Mouse (Mus musculus) lung, postnatal 0 days (tissue): ENCODE results near the gene Rassf6. TPM values are rescaled to one million over a fixed set of nuclear protein-coding genes. Genes with fewer than 3 reads are reported as not detected.
A peak's percentile ranks its signal among the peaks of the same experiment; 100 is the strongest.

Experiments
- ATAC-seq: fragments of 200-750 bp; cut with Nextera tagmentation; 2 replicates; pipeline ENCODE4 v1.8.0; 2017; ENCODE audit warnings: moderate library complexity
- DNase-seq: peaks from one replicate; pipeline ENCODE4 v3.0.0-alpha.2; 2016; ENCODE audit warnings: low spot score
- H3K27ac ChIP-seq: fragments of 300-500 bp; sonication (generic); 2 replicates; pipeline ENCODE4 v1.5.1; 2014; ENCODE audit warnings: antibody characterized with exemption, mild to moderate bottlenecking, low read length, mixed read lengths
- H3K27me3 ChIP-seq: fragments of 300-500 bp; sonication (generic); replicated peaks from 2 replicates; pipeline ENCODE4 v1.6.1; 2014; ENCODE audit warnings: low read length, mixed read lengths; ENCODE audit not compliant: insufficient read depth
- H3K36me3 ChIP-seq: fragments of 300-500 bp; sonication (generic); 2 replicates; pipeline ENCODE4 v1.6.1; 2014; ENCODE audit warnings: low read length, mixed read lengths; ENCODE audit not compliant: insufficient read depth
- H3K4me1 ChIP-seq: fragments of 300-500 bp; sonication (generic); 2 replicates; pipeline ENCODE4 v1.6.1; 2014; ENCODE audit warnings: antibody characterized with exemption, low read depth, low read length, mixed read lengths; ENCODE audit not compliant: insufficient read depth
- H3K4me2 ChIP-seq: fragments of 300-500 bp; sonication (generic); replicated peaks from 2 replicates; pipeline ENCODE4 v1.6.1; 2014; ENCODE audit warnings: low read depth, mild to moderate bottlenecking, low read length, moderate library complexity, mixed read lengths
- H3K4me3 ChIP-seq: fragments of 300-500 bp; sonication (generic); 2 replicates; pipeline ENCODE4 v1.5.1; 2014; ENCODE audit warnings: low read depth, low read length
- H3K9ac ChIP-seq: fragments of 300-500 bp; sonication (generic); replicated peaks from 2 replicates; pipeline ENCODE4 v1.6.1; 2014; ENCODE audit warnings: low read depth, mild to moderate bottlenecking
- H3K9me3 ChIP-seq: fragments of 300-500 bp; sonication (generic); 2 replicates; pipeline ENCODE4 v1.6.1; 2016; ENCODE audit warnings: low read length, mixed read lengths
- CTCF ChIP-seq: IDR thresholded peaks from 2 replicates; pipeline ENCODE4 v1.5.1; 2016; ENCODE audit warnings: antibody characterized with exemption, mild to moderate bottlenecking
- EP300 ChIP-seq: IDR thresholded peaks from 2 replicates; pipeline ENCODE4 v1.6.1; 2016; ENCODE audit warnings: antibody characterized with exemption, mild to moderate bottlenecking, control low read depth
- WGBS: fragments of 180-500 bp; shearing (Covaris S2); extraction: QIAGEN DNeasy Blood & Tissue Kit; methylation state at CpG from one replicate; pipeline ENCODE4 v1.1.7; 2014; 5-methylcytosine and 5-hydroxymethylcytosine counted together
- polyA plus RNA-seq: library from polyadenylated mRNA; unstranded; fragments of >200 nt; fragmentation: Nextera tagmentation; extraction: Ambion mirVana; gene quantifications from 2 replicates; pipeline ENCODE4 v1.2.1, GENCODE M21; 2015

Gene Rassf6
- polyA plus RNA-seq, 1 experiment from 2014 or later = 6.8 TPM

- Histone ChIP-seq H3K36me3 (no peaks in the 10 kb centered on the region), H3K27me3 (no peaks in the 10 kb centered on the region; the same call in 1 of the 2 replicates), H3K4me3 (no peak overlapping the region), H3K27ac (no peak overlapping the region), H3K4me2 (no peak overlapping the region), H3K4me1 (no peaks in the 10 kb centered on the region), H3K9me3 (no peaks in the 10 kb centered on the region), H3K9ac (no peak overlapping the region)
- ATAC-seq (no peak; the same call in 1 of the 2 replicates), DNase-seq (peak; percentile 32)
- 44% methylated on average over 5 of the region's 5 CpGs for WGBS
- TF ChIP-seq EP300 = no peak
- TF ChIP-seq CTCF = no peak
Observed at GRCm38 (mm10) chr5:90650466-90651150, 10.2 kb upstream of the Rassf6 start.

GRCm38 (mm10) chr5:90647473-90647872 is 7.0 kb upstream of the Rassf6 start:
- TF ChIP-seq CTCF (no peak), EP300 (no peak)
- Histone ChIP-seq H3K4me2 (no peak overlapping the region), H3K4me3 (no peak overlapping the region), H3K27ac (no peak overlapping the region), H3K9ac (no peak overlapping the region), H3K36me3 (no peaks in the 10 kb centered on the region), H3K9me3 (no peaks in the 10 kb centered on the region), H3K4me1 (no peaks in the 10 kb centered on the region), H3K27me3 (no peaks in the 10 kb centered on the region)
- 70% methylated on average over 5 of the region's 5 CpGs for WGBS
- ATAC-seq = no peak
- DNase-seq = no peak

- Histone ChIP-seq H3K9ac (no peak overlapping the region), H3K4me2 (no peak overlapping the region), H3K36me3 (no peaks in the 10 kb centered on the region), H3K4me3 (no peak overlapping the region), H3K9me3 (no peaks in the 10 kb centered on the region), H3K4me1 (no peaks in the 10 kb centered on the region), H3K27me3 (no peaks in the 10 kb centered on the region), H3K27ac (no peak overlapping the region)
- no peak for TF ChIP-seq EP300
- TF ChIP-seq CTCF = no peak
- DNase-seq (no peak), ATAC-seq (no peak)
- WGBS = 92% methylated on average over 5 of the region's 5 CpGs
Observed at GRCm38 (mm10) chr5:90646398-90646797, 5.9 kb upstream of the Rassf6 start.

- no peaks in the 10 kb centered on the region for H3K36me3 ChIP-seq
- TF ChIP-seq EP300 = no peak
- no peak for TF ChIP-seq CTCF
- no peak overlapping the region for H3K4me2 ChIP-seq
- no peak overlapping the region for H3K4me3 ChIP-seq
- no peaks in the 10 kb centered on the region for H3K9me3 ChIP-seq
- H3K27ac ChIP-seq = no peak overlapping the region
- no peak for ATAC-seq
- no peaks in the 10 kb centered on the region for H3K4me1 ChIP-seq
- no peak for DNase-seq
- H3K9ac ChIP-seq = no peak overlapping the region
- 52% methylated on average over 3 of the region's 3 CpGs for whole genome bisulfite sequencing
- no peaks in the 10 kb centered on the region for H3K27me3 ChIP-seq
Observed at GRCm38 (mm10) chr5:90645579-90645978, 5.1 kb upstream of the Rassf6 start.

- 33% methylated on average over 10 of the region's 10 CpGs for WGBS
- TF ChIP-seq CTCF = no peak
- no peak for TF ChIP-seq EP300
- 0 out of 2 replicates have a peak overlapping the region, but pooled peaks have one; percentile 49 for H3K4me2 ChIP-seq
- no peak overlapping the region for H3K9ac ChIP-seq
- 0 out of 2 replicates have a peak overlapping the region, but pooled peaks have one; percentile 26 for H3K27ac ChIP-seq
- ATAC-seq (no peak), DNase-seq (no peak)
- no peaks in the 10 kb centered on the region for H3K9me3 ChIP-seq
- H3K27me3 ChIP-seq = no peaks in the 10 kb centered on the region
- no peaks in the 10 kb centered on the region for H3K4me1 ChIP-seq
- H3K4me3 ChIP-seq = no peak overlapping the region
- H3K36me3 ChIP-seq = no peaks in the 10 kb centered on the region
Observed at GRCm38 (mm10) chr5:90641218-90641610, 757 bp upstream of the Rassf6 start.

- Histone ChIP-seq H3K36me3 (no peaks in the 10 kb centered on the region), H3K4me2 (no peak overlapping the region), H3K9me3 (no peaks in the 10 kb centered on the region), H3K9ac (no peak overlapping the region), H3K27me3 (no peaks in the 10 kb centered on the region), H3K4me1 (no peaks in the 10 kb centered on the region), H3K27ac (no peak overlapping the region), H3K4me3 (no peak overlapping the region)
- no peak for TF ChIP-seq CTCF
- no peak for TF ChIP-seq EP300
- WGBS = 84% methylated on average over 7 of the region's 7 CpGs
- no peak for DNase-seq
- no peak for ATAC-seq
Observed at GRCm38 (mm10) chr5:90634885-90635284, 5.6 kb downstream of the Rassf6 start.
